Mouse (Mus musculus) spleen, adult 2 months (tissue): ENCODE measurements around the gene Usp45.

Source experiments
- CTCF ChIP-seq: fragments of 200-500 bp; IDR thresholded peaks from 2 replicates; pipeline ENCODE4 v1.5.1; 2011; ENCODE audit warnings: mild to moderate bottlenecking, inconsistent platforms; ENCODE audit not compliant: insufficient read depth, insufficient read length, insufficient replicate concordance; ENCODE audit errors: extremely low read depth
- POLR2A ChIP-seq: fragments of 200-500 bp; IDR thresholded peaks from 2 replicates; pipeline ENCODE4 v1.6.1; 2011; ENCODE audit warnings: low read depth, low read length, inconsistent platforms

DNA sequence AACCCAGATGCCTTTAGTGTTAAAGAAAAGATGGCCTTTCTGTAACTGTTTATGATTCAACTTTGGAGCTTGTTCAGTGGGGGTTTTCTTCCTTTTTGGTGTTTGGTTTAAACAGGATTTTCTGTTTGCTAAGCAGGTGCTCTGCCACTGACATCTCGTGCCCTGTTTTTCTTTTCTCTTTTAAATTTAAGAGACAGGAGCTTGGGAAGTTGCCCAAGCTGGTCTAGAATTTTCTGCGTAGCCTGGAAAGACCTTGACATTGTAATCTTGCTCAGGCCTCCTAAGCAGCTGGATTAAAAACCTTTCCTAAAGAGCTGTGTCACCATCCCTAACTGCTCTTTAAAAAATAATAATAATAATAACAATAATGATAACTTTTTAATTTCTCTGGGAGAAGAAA lies 59.7 kb downstream of the Usp45 start:
- no peak for TF ChIP-seq CTCF
- TF ChIP-seq POLR2A = no peak
